Mouse (Mus musculus) heart, adult 2 months (tissue): ENCODE measurements around the gene Nthl1. TPM values are rescaled to one million over a fixed set of nuclear protein-coding genes. Genes with fewer than 3 reads are reported as not detected.

ENCODE experiments used
- DNase-seq, 2 experiments: peaks; one replicate each; pipeline ENCODE4 v3.0.0; 2021
- H3K27ac ChIP-seq: fragments of 200-600 bp; 2 replicates; pipeline ENCODE4 v1.8.1; 2022
- H3K27me3 ChIP-seq: fragments of 200-500 bp; 2 replicates; pipeline ENCODE4 v1.6.1; 2012; ENCODE audit warnings: mild to moderate bottlenecking, low read length, inconsistent platforms, mixed read lengths; ENCODE audit not compliant: control insufficient read depth, insufficient read depth
- H3K36me3 ChIP-seq: fragments of 200-500 bp; 2 replicates; pipeline ENCODE4 v1.6.1; 2012; ENCODE audit warnings: low read length, inconsistent platforms; ENCODE audit not compliant: control insufficient read depth, insufficient read depth
- H3K4me1 ChIP-seq: fragments of 200-500 bp; 2 replicates; pipeline ENCODE4 v1.6.1; 2011; ENCODE audit warnings: low read length; ENCODE audit not compliant: control insufficient read depth, insufficient read depth
- H3K4me3 ChIP-seq: fragments of 200-600 bp; 2 replicates; pipeline ENCODE4 v1.8.1; 2022
- H3K79me2 ChIP-seq: fragments of 200-500 bp; replicated peaks from 2 replicates; pipeline ENCODE4 v1.6.1; 2012; ENCODE audit warnings: mild to moderate bottlenecking, inconsistent platforms, low read length, moderate library complexity, mixed read lengths; ENCODE audit not compliant: control insufficient read depth, insufficient read depth
- H3K9ac ChIP-seq: fragments of 200-500 bp; 2 replicates; pipeline ENCODE4 v1.6.1; 2012; ENCODE audit warnings: low read depth, mild to moderate bottlenecking, control low read depth, inconsistent platforms, low read length, mixed read lengths
- CTCF ChIP-seq: fragments of 200-600 bp; IDR thresholded peaks from 2 replicates; pipeline ENCODE4 v1.8.1; 2022; ENCODE audit warnings: antibody characterized with exemption, mild to moderate bottlenecking, moderate library complexity
- EP300 ChIP-seq: fragments of 200-500 bp; IDR thresholded peaks from 2 replicates; pipeline ENCODE4 v1.6.1; 2011; ENCODE audit warnings: low read depth, low read length, control low read depth; ENCODE audit not compliant: insufficient read depth
- POLR2A ChIP-seq: fragments of 200-500 bp; IDR thresholded peaks from 2 replicates; pipeline ENCODE4 v1.6.1; 2011; ENCODE audit warnings: mild to moderate bottlenecking, low read depth, low read length, control low read depth; ENCODE audit not compliant: insufficient read depth
- WGBS: fragments of 180-500 bp; shearing (Covaris S2); methylation state at CpG from one replicate; pipeline ENCODE4 v1.1.7; 2018; 5-methylcytosine and 5-hydroxymethylcytosine counted together
- intact Hi-C: fragments of 180-260 bp; cut with DNase I; formaldehyde crosslinking; loops from one replicate; pipeline ENCODE4 v1.15.1; 2025
- polyA plus RNA-seq: library from polyadenylated mRNA; depleted of rRNA; stranded (reverse); fragments of >200 nt; gene quantifications from 2 replicates; pipeline ENCODE4 v1.2.3, GENCODE M21; 2012
- total RNA-seq, 2 experiments: library from RNA; stranded (reverse); gene quantifications; 2 replicates each; pipeline ENCODE4 v1.2.3; 2021

The Nthl1 gene
- total and polyA plus RNA-seq, 3 experiments = 2.9 to 7.0 (median 3.4) TPM

DNA sequence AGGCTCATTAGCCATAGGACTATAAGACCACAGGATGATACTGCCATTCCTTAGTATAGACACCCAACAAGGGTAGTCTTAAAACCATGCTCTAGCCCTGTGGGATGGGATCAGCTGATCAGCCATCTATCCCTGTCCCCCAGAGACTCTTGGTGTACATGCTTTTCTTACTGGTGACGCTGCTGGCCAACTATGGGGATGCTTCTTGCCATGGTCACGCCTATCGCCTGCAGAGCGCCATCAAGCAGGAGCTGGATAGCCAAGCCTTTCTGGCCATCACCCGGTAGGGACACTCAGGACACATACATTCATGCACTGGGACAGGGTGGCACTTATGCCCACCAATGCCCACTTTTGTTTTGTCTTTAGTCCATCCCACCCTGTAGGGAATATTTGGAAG lies 40.8 kb upstream of the Nthl1 start:
- Histone ChIP-seq H3K27me3 (no peaks in the 10 kb centered on the region), H3K27ac (no peak overlapping the region), H3K36me3 (no peaks in the 10 kb centered on the region; the same call in 1 of the 2 replicates), H3K4me1 (no peaks in the 10 kb centered on the region), H3K4me3 (no peak overlapping the region), H3K79me2 (no peaks in the 10 kb centered on the region), H3K9ac (no peak overlapping the region)
- TF ChIP-seq POLR2A = no peak
- no peak for TF ChIP-seq EP300
- TF ChIP-seq CTCF = no peak
- 93% methylated on average over 5 of the region's 5 CpGs for WGBS
- intact Hi-C loops = loop anchor here (5.0 kb wide), 1 partner anchor 39 kb away; no protein-coding TSS in a partner anchor
- DNase-seq = no peak

- TF ChIP-seq POLR2A (no peak), CTCF (no peak), EP300 (no peak)
- 78% methylated on average over 5 of the region's 5 CpGs for WGBS
- Histone ChIP-seq H3K4me1 (no peaks in the 10 kb centered on the region), H3K27ac (no peak overlapping the region), H3K36me3 (no peaks in the 10 kb centered on the region), H3K27me3 (no peaks in the 10 kb centered on the region), H3K9ac (no peak overlapping the region), H3K79me2 (no peaks in the 10 kb centered on the region), H3K4me3 (no peak overlapping the region)
- intact Hi-C loops = loop anchor here (5.0 kb wide), 1 partner anchor 41 kb away; no protein-coding TSS in a partner anchor
- no peak for DNase-seq
These were observed 39.2 kb upstream of the Nthl1 start for GRCm38 (mm10) chr17:24593248-24593647.

DNA sequence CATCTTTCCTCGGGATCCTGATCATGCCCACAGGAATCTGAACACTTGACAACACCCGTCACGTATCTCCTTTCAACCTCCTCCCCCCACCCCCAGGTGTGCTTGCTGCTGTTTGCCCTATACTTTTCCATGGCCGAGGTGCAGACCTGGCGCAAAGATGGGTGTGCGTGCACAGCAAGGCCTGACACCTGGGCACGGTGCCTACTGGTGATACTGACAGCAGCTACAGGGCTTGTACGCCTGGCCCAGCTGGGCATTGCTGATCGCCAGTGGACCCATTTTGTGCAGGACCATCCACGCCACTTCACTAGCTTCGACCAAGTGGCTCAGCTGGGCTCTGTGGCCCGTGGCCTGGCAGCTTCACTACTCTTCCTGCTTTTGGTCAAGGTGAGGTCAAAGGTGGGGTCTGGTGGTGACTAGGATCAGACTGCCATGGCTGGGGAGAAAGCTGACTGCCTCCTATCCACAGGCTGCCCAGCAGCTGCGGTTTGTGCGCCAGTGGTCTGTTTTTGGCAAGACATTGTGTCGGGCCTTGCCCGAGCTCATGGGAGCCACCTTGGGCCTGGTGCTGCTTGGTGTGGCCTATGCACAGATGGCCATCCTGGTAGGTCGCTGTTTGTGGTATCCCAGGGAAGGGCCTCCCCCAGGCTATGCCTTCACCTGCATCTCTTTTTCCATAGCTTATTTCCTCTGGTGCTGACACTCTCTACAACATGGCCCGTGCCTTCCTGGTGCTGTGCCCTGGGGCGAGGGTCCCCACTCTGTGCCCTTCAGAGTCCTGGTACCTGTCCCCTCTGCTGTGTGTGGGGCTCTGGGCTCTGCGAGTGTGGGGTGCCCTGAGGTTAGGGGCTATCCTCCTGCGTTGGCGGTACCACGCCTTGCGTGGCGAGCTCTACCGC lies 38.2 kb upstream of the Nthl1 start:
- Histone ChIP-seq H3K79me2 (no peaks in the 10 kb centered on the region), H3K9ac (no peak overlapping the region), H3K4me3 (no peak overlapping the region), H3K4me1 (no peaks in the 10 kb centered on the region), H3K27ac (no peak overlapping the region), H3K27me3 (no peaks in the 10 kb centered on the region), H3K36me3 (no peaks in the 10 kb centered on the region)
- DNase-seq = no peak
- WGBS = 84% methylated on average over 26 of the region's 26 CpGs
- no peak for TF ChIP-seq POLR2A
- TF ChIP-seq EP300 = no peak
- TF ChIP-seq CTCF = no peak
- intact Hi-C loops = loop anchor here (5.0 kb wide), 1 partner anchor 42 kb away; no protein-coding TSS in a partner anchor

- intact Hi-C loops = loop anchor here (5.0 kb wide), 1 partner anchor 57 kb away; the partner anchor contains the start of gene Slc9a3r2
- H3K36me3 ChIP-seq = no peaks in the 10 kb centered on the region
These were observed 37.1 kb upstream of the Nthl1 start for GRCm38 (mm10) chr17:24595126-24596072.

GRCm38 (mm10) chr17:24596073-24596466 lies 36.4 kb upstream of the Nthl1 start:
- TF ChIP-seq POLR2A (no peak), EP300 (no peak), CTCF (no peak)
- H3K27ac ChIP-seq = no peak overlapping the region
- H3K36me3 ChIP-seq = no peaks in the 10 kb centered on the region
- H3K79me2 ChIP-seq = no peaks in the 10 kb centered on the region
- no peak for DNase-seq
- H3K4me3 ChIP-seq = no peak overlapping the region
- H3K4me1 ChIP-seq = no peaks in the 10 kb centered on the region
- H3K27me3 ChIP-seq = no peaks in the 10 kb centered on the region
- intact Hi-C loops = loop anchor here (5.0 kb wide), 1 partner anchor 56 kb away; the partner anchor contains the start of gene Slc9a3r2
- WGBS = 74% methylated on average over 5 of the region's 5 CpGs
- no peak overlapping the region for H3K9ac ChIP-seq

More at GRCm38 (mm10) chr17:24595126-24596072, 37.1 kb upstream of the Nthl1 start:
- Histone ChIP-seq H3K9ac (no peak overlapping the region), H3K27me3 (no peaks in the 10 kb centered on the region), H3K27ac (no peak overlapping the region), H3K4me1 (no peaks in the 10 kb centered on the region), H3K79me2 (no peaks in the 10 kb centered on the region), H3K4me3 (no peak overlapping the region)
- 58% methylated on average over 17 of the region's 17 CpGs for WGBS
- TF ChIP-seq EP300 (no peak), CTCF (peak; percentile 35; the same call in 1 of the 2 replicates)
- no peak for DNase-seq
